Mouse (Mus musculus) liver, adult (tissue): ENCODE measurements around the gene Cbfb.

Experiments
- GATA4 ChIP-seq: IDR thresholded peaks from 2 replicates; pipeline ENCODE4 v1.6.1; 2014; ENCODE audit warnings: mild to moderate bottlenecking, low read length; ENCODE audit not compliant: insufficient replicate concordance

Gene Cbfb

GRCm38 (mm10) chr8:105224413-105225271 lies 54.2 kb downstream of the Cbfb start, which contains the start of gene D230025D16Rik:
Gene D230025D16Rik, plus strand, starts transcription at chr8:105225145.
- TF ChIP-seq GATA4 = peak; percentile 24; the same call in 1 of the 2 replicates

- no peak for TF ChIP-seq GATA4
Observed at GRCm38 (mm10) chr8:105225272-105225593, 54.8 kb downstream of the Cbfb start.

- TF ChIP-seq GATA4 = no peak
Observed at GRCm38 (mm10) chr8:105225917-105226316, 55.4 kb downstream of the Cbfb start.

- no peak for TF ChIP-seq GATA4
Observed at GRCm38 (mm10) chr8:105231503-105232320, 61.2 kb downstream of the Cbfb start.

- no peak for TF ChIP-seq GATA4
Observed at GRCm38 (mm10) chr8:105233126-105233935, 62.9 kb downstream of the Cbfb start.

- no peak for TF ChIP-seq GATA4
Observed at GRCm38 (mm10) chr8:105235206-105235605, 64.7 kb downstream of the Cbfb start.

- no peak for TF ChIP-seq GATA4
Observed at GRCm38 (mm10) chr8:105237442-105238142, 67.1 kb downstream of the Cbfb start.

- TF ChIP-seq GATA4 = no peak
Observed at GRCm38 (mm10) chr8:105241016-105241415, 70.5 kb downstream of the Cbfb start.

GRCm38 (mm10) chr8:105251954-105252353 lies 81.5 kb downstream of the Cbfb start:
- TF ChIP-seq GATA4 = no peak

GRCm38 (mm10) chr8:105252680-105253537 lies 82.4 kb downstream of the Cbfb start:
- TF ChIP-seq GATA4 = no peak

GRCm38 (mm10) chr8:105253766-105254151 lies 83.3 kb downstream of the Cbfb start:
- TF ChIP-seq GATA4 = no peak

- TF ChIP-seq GATA4 = no peak
Observed at GRCm38 (mm10) chr8:105254152-105254965, 83.9 kb downstream of the Cbfb start.

- TF ChIP-seq GATA4 = no peak
Observed at GRCm38 (mm10) chr8:105254966-105255350, 84.5 kb downstream of the Cbfb start, which contains the start of gene B3gnt9. Gene B3gnt9, minus strand, starts transcription at chr8:105255153.
